Mouse (Mus musculus) bone marrow macrophage, adult 2 months (primary cell): ENCODE measurements around the gene Grk1.

Source experiments
- CTCF ChIP-seq: IDR thresholded peaks from 2 replicates; pipeline ENCODE4 v1.5.1; 2012; ENCODE audit warnings: low read depth, mild to moderate bottlenecking, low read length, moderate library complexity
- POLR2A ChIP-seq: IDR thresholded peaks from 2 replicates; pipeline ENCODE4 v1.6.1; 2012; ENCODE audit warnings: mild to moderate bottlenecking, low read depth, low read length, borderline replicate concordance

DNA sequence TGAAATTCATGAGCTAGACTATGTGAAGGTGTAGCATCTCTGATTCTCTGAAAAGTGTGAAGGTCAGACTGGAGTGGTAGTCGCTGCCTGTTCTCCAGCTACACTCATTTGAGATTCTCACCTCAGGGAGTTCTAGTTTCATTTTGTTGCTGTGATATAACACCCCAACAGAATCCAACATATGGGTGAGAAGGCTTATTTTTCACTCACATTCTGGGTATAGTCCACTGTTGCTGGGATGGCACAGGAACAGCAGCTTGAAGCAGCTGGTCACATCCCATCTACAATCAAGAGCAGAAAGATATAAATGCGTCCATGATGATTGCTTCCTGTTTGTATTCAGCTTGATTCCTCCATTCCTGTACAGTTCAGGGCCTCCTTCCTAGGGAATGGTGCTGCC, 37.3 kb downstream of the Grk1 start:
- TF ChIP-seq CTCF (no peak), POLR2A (no peak)
